Mouse (Mus musculus) cerebellum, postnatal 14 days (tissue): ENCODE results near the gene Pycr1.

Source experiments
- DNase-seq, 2 experiments: peaks; one replicate each; pipeline ENCODE4 v3.0.0; 2021; ENCODE audit warnings: mixed read lengths in 2 of 2

The Pycr1 gene

DNA sequence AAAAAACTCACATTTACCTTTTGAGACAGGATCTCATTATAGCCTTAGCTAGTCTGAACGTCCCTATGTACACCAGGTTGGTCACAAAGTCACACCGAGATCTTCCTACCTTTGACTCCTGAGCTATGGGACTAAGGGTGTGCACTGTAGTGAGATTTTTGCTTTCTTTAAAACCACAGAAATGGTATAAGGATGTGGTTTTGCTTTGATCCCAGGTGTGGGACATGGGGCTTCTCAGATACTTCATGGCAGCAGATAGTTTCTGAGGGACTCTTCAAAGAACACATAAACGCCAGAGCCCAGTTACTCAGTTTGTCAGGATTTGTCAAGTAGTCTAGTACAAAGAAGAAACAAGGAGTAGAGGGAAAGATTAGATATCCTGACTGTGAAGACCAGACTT is 42.9 kb downstream of the Pycr1 start:
- DNase-seq = no peak

DNA sequence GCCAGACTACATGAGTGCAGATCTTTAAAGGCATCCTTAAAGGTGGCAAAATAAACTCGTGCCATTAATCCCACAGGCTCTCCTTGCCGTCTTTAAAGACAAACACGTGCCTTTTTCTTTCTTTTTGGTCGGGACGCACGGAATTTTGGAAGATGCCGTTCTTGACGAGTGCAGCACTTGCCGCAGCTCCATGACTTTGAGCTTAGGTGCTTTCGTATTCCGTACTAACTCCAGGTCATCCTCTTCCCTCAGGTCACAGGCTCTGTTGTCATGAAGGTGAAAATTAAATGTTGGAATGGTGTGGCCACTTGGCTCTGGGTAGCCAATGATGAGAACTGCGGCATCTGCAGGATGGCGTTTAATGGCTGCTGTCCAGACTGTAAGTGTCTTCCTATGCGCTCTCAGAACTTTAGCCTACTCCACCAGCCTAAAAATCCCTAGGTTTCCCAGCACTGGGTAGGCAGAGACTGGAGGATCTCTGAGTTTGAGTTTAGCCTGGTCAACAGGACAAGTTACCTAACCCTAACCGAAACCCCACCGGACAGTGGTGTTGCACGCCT is 44.5 kb downstream of the Pycr1 start:
- DNase-seq = no peak

GRCm38 (mm10) chr11:120598283-120598989 is 45.1 kb downstream of the Pycr1 start, which contains the start of the genes Alyref and Anapc11:
Alyref (minus strand) TSS chr11:120598365.
Anapc11 (plus strand) TSS chr11:120598421.
- peak; percentile 93 to 96 for DNase-seq

- peak; percentile 14 to 37 for DNase-seq
These were observed 46.0 kb downstream of the Pycr1 start for GRCm38 (mm10) chr11:120597240-120598235.

GRCm38 (mm10) chr11:120588531-120588930 is 55.0 kb downstream of the Pycr1 start:
- DNase-seq = no peak
